Mouse (Mus musculus): Measurements from ENCODE around the gene Gadd45b. TPM values are rescaled to one million over a fixed set of nuclear protein-coding genes. Genes with fewer than 3 reads are reported as not detected.

The Gadd45b gene
- total and polyA plus RNA-seq, 3 experiments, result 10.0 to 13.9 (median 10.9) TPM

GRCm38 (mm10) chr10:80899591-80900317 is 30.1 kb upstream of the Gadd45b start:
- Histone ChIP-seq H3K9ac (ENCODE audit: low read depth, low read length) (peak overlapping the region; percentile 75), H3K4me3 (peak overlapping the region; percentile 87), H3K36me3 (ENCODE audit: control insufficient read depth, insufficient read depth, low read length) (no peaks in the 10 kb centered on the region), H3K27me3 (ENCODE audit: control insufficient read depth, insufficient read depth, low read length) (no peaks in the 10 kb centered on the region), H3K4me1 (ENCODE audit: control insufficient read depth, insufficient read depth, low read length) (peaks cover 9% of the 10 kb centered on the region), H3K79me2 (replicated peaks; ENCODE audit: control insufficient read depth, insufficient read depth, low read length) (no peaks in the 10 kb centered on the region), H3K27ac (peak overlapping the region; percentile 91)
- TF ChIP-seq EP300 (IDR thresholded peaks at IDR 0.05; ENCODE audit: insufficient read depth, low read depth, low read length) (no peak), CTCF (IDR thresholded peaks at IDR 0.05) (no peak), POLR2A (IDR thresholded peaks at IDR 0.05; ENCODE audit: insufficient read depth, low read depth, low read length) (no peak)
- WGBS, result 15% methylated on average over 25 of the region's 25 CpGs
- intact Hi-C loops (cut with DNase I), result loop anchor here (10.0 kb wide), 1 partner anchor 595 kb away; the partner anchor contains the start of gene Ncln
- DNase-seq, result no peak

GRCm38 (mm10) chr10:80900318-80901247 is 29.3 kb upstream of the Gadd45b start, which contains the start of gene Timm13:
Timm13 (minus strand) TSS chr10:80900969.
- Histone ChIP-seq H3K4me3 (peak within 1 kb of the TSS; percentile 87), H3K9ac (ENCODE audit: low read depth, low read length) (peak within 1 kb of the TSS; percentile 75), H3K36me3 (ENCODE audit: control insufficient read depth, insufficient read depth, low read length) (no peaks in the 10 kb centered on the region), H3K4me1 (ENCODE audit: control insufficient read depth, insufficient read depth, low read length) (peaks cover 9% of the 10 kb centered on the region), H3K27ac (peak within 1 kb of the TSS; percentile 91), H3K79me2 (replicated peaks; ENCODE audit: control insufficient read depth, insufficient read depth, low read length) (no peaks in the 10 kb centered on the region), H3K27me3 (ENCODE audit: control insufficient read depth, insufficient read depth, low read length) (no peaks in the 10 kb centered on the region)
- peak; percentile 96 to 99 for DNase-seq
- TF ChIP-seq POLR2A (IDR thresholded peaks at IDR 0.05; ENCODE audit: insufficient read depth, low read depth, low read length) (peak; percentile 66), CTCF (IDR thresholded peaks at IDR 0.05) (no peak), EP300 (IDR thresholded peaks at IDR 0.05; ENCODE audit: insufficient read depth, low read depth, low read length) (peak; percentile 82)
- intact Hi-C loops (cut with DNase I), result loop anchor here (10.0 kb wide), 1 partner anchor 594 kb away; the partner anchor contains the start of gene Ncln
- under 1% methylated on average over 72 of the region's 72 CpGs for WGBS

GRCm38 (mm10) chr10:80901409-80902272 is 28.2 kb upstream of the Gadd45b start:
- no peaks in the 10 kb centered on the region for H3K27me3 ChIP-seq (ENCODE audit: control insufficient read depth, insufficient read depth, low read length)
- H3K27ac ChIP-seq, result peak overlapping the region; percentile 55
- peak overlapping the region; percentile 46 for H3K4me3 ChIP-seq
- no peak overlapping the region for H3K9ac ChIP-seq (ENCODE audit: low read depth, low read length)
- no peaks in the 10 kb centered on the region for H3K79me2 ChIP-seq (replicated peaks; ENCODE audit: control insufficient read depth, insufficient read depth, low read length)
- no peak for DNase-seq
- TF ChIP-seq EP300 (IDR thresholded peaks at IDR 0.05; ENCODE audit: insufficient read depth, low read depth, low read length) (no peak), POLR2A (IDR thresholded peaks at IDR 0.05; ENCODE audit: insufficient read depth, low read depth, low read length) (no peak), CTCF (IDR thresholded peaks at IDR 0.05) (no peak)
- 91% methylated on average over 19 of the region's 19 CpGs for WGBS
- intact Hi-C loops (cut with DNase I), result loop anchor here (10.0 kb wide), 1 partner anchor 593 kb away; the partner anchor contains the start of gene Ncln
- H3K36me3 ChIP-seq (ENCODE audit: control insufficient read depth, insufficient read depth, low read length), result no peaks in the 10 kb centered on the region
- H3K4me1 ChIP-seq (ENCODE audit: control insufficient read depth, insufficient read depth, low read length), result peaks cover 9% of the 10 kb centered on the region

DNA sequence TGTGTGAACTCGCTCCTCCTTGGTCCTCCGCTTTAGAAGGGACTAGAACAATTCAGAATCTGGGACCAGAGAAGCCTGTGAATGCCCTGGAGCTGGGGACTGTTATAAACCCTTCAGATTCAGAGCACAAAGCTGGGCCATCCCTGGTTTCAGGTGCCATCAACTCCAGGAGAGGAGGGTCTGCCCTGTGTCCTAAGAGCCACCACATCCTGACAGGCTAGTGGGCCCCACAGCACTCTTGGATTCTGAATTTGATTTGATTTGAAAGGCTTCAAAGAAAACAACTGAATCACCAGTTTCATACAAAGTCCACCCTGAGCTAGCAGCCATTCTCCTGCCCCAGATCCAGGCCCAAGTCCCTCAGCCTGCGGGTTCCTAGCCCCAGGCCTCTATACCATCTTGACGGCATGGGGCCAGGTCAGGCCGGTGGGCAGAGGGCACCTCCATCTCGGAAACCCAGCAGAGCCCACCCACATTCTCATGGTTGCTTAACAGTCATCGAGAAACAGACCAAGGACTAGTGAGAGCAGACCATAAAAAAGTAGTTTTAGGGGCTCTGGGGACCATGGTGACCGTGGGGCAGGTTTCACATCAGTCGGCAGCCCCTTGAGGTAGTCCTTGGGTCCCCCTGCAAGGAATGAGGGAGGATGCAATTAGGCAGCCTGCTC is 27.5 kb upstream of the Gadd45b start:
- DNase-seq, result no peak
- TF ChIP-seq CTCF (IDR thresholded peaks at IDR 0.05), result no peak
- TF ChIP-seq POLR2A (IDR thresholded peaks at IDR 0.05; ENCODE audit: insufficient read depth, low read depth, low read length), result no peak
- no peak for TF ChIP-seq EP300 (IDR thresholded peaks at IDR 0.05; ENCODE audit: insufficient read depth, low read depth, low read length)
- WGBS, result 92% methylated on average over 9 of the region's 9 CpGs
- intact Hi-C loops (cut with DNase I), result loop anchor here (10.0 kb wide), 1 partner anchor 592 kb away; the partner anchor contains the start of gene Ncln
- H3K27ac ChIP-seq, result no peak overlapping the region
- no peaks in the 10 kb centered on the region for H3K36me3 ChIP-seq (ENCODE audit: control insufficient read depth, insufficient read depth, low read length)
- H3K4me1 ChIP-seq (ENCODE audit: control insufficient read depth, insufficient read depth, low read length), result peaks cover 9% of the 10 kb centered on the region
- H3K4me3 ChIP-seq, result no peak overlapping the region
- H3K27me3 ChIP-seq (ENCODE audit: control insufficient read depth, insufficient read depth, low read length), result no peaks in the 10 kb centered on the region
- no peaks in the 10 kb centered on the region for H3K79me2 ChIP-seq (replicated peaks; ENCODE audit: control insufficient read depth, insufficient read depth, low read length)
- no peak overlapping the region for H3K9ac ChIP-seq (ENCODE audit: low read depth, low read length)

- no peaks in the 10 kb centered on the region for H3K79me2 ChIP-seq (replicated peaks; ENCODE audit: control insufficient read depth, insufficient read depth, low read length)
- no peak for TF ChIP-seq CTCF (IDR thresholded peaks at IDR 0.05)
- no peak for TF ChIP-seq POLR2A (IDR thresholded peaks at IDR 0.05; ENCODE audit: insufficient read depth, low read depth, low read length)
- DNase-seq, result no peak
- no peak overlapping the region for H3K27ac ChIP-seq
- no peaks in the 10 kb centered on the region for H3K27me3 ChIP-seq (ENCODE audit: control insufficient read depth, insufficient read depth, low read length)
- H3K36me3 ChIP-seq (ENCODE audit: control insufficient read depth, insufficient read depth, low read length), result no peaks in the 10 kb centered on the region
- intact Hi-C loops (cut with DNase I), result loop anchor here (10.0 kb wide), 1 partner anchor 592 kb away; the partner anchor contains the start of gene Ncln
- H3K4me1 ChIP-seq (ENCODE audit: control insufficient read depth, insufficient read depth, low read length), result peaks cover 9% of the 10 kb centered on the region
- WGBS, result 91% methylated on average over 10 of the region's 10 CpGs
- no peak overlapping the region for H3K9ac ChIP-seq (ENCODE audit: low read depth, low read length)
- no peak overlapping the region for H3K4me3 ChIP-seq
Observed at GRCm38 (mm10) chr10:80903282-80903681, 26.6 kb upstream of the Gadd45b start.
